Mouse (Mus musculus) left cerebral cortex, adult 18-20 months (tissue): ENCODE measurements around the gene Ccdc153. TPM values are rescaled to one million over a fixed set of nuclear protein-coding genes. Genes with fewer than 3 reads are reported as not detected.

Experiments used
- DNase-seq, 2 experiments: peaks; one replicate each; pipeline ENCODE4 v3.0.0; 2021 to 2022; ENCODE audit warnings: low spot score in 2 of 2, mixed read lengths in 1 of 2
- total RNA-seq, 2 experiments: library from RNA; stranded (reverse); gene quantifications; 2 replicates each; pipeline ENCODE4 v1.2.3; 2021

Ccdc153 gene
- total RNA-seq, 2 experiments from 2014 or later: 1.8 TPM; not detected in 1

DNA sequence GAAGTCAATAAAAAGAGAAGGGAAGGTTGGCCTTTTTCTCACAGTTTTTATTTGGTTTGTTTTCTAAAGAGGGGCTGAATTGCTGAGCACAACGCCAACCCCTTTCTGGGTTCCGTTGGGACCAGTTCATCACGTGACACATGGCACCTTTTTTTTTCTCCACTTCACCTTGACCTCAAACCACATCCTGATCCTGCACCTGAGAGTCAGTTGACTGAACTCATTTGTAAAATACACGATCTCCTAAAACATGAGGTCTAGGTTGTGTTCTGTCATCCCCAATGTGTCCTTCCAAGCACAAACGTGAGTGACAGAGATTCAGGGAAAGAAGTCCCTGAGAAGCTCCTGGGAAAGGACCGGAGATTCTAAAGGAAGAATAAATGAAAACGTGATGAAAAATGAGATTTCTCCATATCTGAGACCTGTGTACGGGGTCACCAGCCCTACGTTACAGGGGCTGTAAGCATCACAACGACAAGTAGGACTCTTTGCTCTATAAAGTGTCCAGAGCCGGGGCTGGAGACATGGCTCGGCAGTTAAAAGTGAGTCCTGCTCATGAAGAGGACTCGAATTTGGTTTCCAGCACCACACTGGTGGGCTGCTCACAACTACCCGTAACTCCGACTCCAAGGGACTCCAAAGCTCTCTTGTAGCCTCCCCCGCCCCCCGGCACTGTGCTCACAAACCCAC, 1.8 kb upstream of the Ccdc153 start:
- no peak for DNase-seq

DNA sequence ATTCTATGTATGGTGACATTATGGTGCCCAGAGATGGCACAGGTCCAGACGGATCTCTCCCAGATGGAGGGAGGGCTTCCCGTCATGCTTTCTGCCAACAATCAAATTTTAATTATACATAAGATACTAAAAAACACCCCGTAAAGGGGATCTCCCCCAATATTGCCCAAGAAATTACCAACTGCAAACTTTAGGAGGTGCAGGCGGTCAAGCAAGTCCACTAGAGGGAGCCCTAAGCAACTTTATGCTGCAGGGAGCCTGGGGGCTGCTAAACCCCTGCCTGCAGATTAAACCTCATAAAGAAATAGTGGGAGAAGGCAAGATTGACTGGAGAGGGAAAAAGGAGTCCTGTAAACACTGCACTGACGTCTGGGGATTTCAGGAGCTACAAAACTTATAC, 1.0 kb upstream of the Ccdc153 start:
- DNase-seq: peak in 1 of 2 experiments; percentile 60

DNA sequence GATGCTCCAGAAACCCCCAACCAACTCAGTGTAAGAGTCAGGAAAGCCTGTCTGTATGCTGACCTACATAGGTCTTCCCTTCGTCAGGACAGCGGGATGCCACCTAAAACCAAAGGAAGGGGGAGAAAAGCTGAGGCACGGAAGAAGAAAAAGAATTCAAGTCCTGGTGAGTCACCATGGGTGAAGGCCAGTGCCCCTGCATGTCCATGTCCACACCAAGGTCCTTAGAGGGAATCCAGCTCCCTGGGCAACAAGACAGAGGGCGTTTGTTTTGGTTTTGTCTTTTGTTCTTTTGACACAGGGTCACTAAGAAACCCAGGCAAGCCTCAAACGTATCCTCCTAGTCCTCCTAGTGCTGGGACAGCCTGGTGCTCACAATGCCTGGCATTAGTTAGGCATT, 435 bp downstream of the Ccdc153 start:
- DNase-seq: no peak

DNA sequence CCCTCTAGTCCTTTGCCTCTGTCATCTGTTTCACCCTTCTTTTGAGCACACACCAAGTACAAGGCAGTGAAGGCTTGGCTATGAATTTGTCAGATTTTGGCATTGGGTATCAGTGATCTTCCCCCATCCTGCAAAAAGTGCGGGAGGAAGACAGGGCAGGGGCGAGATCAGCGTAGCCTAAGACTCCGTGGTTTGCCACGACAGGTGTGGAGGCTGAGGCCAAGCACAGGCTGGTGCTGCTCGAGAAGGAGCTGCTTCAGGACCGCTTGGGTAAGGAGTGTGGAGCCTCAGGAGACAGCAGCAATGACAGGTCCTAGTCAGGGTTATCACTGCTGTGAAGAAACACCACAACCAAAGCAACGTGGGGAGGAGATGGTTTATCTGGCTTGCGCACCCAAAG, 942 bp downstream of the Ccdc153 start:
- no peak for DNase-seq

DNA sequence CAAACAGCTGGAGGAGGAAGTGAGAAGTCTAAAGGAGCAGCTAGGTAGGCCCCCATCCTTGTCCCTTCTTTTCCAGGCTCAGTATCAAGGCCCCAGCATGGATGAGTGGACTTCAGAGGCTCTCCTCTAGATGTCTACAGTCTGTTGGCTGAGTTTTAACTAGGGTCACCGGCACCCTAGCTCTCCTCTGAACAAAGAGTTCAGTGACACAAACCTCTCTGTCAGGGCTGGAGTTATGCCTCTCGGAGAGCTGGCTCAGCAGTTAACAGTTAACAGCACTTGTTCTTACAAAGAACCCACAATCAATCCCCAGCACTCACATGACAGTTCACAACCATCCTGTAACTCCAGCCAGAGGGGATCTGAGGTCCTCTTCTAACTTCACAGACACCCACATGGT, 3.1 kb downstream of the Ccdc153 start:
- no peak for DNase-seq

DNA sequence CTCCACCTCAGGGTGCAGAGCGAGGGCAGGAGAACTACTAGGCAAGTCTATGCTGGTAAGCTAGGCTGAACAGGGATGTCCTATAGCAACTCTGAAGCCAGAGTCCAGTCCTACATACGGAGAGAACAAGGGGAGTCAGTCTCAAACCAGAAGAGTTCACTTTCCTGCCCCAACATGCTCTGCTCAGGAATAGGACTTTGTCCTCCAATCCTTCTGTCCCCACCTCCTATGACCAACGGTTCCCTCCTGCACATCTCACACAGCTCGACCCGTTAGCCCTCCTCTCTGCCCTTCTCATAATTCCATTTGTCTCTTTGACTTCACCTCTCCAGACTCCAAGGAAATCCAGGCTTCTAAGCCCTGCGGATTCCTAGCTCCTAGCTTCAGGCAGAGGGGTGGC, 7.4 kb downstream of the Ccdc153 start:
- no peak for DNase-seq

DNA sequence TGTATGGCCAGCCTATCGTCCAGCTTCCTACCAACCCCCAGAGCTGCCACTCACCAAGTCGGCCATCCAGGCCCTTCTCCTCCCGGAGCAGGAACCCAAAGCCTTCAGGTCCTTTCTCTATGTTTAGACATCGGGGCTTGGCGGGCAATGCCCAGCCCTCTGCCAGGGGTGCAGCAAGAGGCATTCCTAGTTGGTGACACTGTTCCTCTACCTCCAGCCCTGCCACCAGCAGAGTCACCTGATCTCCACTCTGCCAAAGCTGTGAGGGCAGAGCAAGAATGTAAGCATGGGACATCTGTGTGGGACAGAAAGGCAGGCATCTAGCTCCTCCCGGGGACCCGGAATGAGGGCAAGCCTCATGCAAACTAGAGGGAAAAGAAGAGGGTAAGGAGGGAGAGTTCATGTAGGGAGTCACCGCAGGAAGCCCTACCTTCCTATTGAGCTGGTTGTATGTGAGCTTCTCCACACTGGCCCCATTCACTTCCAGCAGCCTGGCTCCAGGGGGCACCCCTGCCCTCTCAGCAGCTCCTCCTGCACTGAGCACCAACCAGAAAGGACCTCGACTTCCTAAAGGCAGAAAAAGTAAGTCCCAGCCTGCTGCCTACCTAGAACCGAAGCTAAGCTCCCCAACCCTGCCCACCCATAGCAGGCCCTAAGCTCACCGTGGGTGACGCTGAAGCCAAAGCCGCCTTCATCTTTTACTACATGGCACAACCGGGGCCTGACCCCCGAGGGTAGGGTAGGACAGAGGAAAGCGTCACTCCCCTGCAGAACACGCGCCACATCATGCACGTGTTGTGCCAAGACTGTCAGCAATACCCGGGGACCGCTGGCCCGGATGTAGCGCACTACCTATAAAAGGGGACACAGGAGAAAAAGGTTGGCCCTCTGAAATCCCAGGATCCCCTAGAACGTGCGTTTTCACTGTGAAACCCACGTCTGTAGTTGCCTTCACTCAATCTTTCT, 9.0 kb downstream of the Ccdc153 start:
- peak; percentile 60 to 72 for DNase-seq

DNA sequence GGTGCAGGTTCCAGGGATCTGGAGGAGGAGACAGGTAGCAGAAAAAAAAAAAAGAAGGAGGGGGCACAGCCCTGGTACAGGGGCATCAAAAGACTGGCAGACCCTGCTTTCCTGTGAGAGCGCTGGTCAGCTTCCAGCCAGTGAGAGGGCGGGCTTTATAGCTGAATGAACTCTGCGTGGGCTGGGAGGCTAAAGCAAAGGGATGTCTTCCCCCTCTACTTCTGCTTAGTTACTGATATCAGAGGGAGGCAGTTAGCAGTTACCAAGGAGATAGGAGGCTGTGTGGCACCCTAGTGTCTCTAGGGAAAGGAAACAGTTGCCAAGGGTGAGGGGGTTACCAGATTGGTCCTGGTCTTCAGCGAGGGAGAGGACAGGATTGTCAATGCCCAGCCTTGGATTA, 10.0 kb downstream of the Ccdc153 start:
- DNase-seq: no peak

DNA sequence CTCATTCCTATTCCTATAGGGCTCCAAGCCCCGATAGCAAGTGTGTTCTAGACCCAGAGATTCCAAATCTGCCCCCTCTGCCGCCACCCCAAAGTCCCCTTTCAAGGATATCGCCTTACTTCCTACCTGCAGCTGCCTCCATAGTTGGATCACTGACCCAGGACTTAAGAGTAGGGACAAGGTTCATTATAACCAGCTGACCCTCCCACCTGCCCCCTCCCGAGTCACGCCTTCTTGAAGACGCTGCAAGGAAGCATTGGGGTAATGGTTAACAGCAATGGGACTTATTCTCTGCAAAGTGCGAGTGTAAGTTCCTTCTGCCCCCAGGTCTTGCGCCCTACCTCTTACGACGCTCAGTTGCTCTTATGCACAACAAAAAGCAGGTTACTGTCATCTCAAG, 10.8 kb downstream of the Ccdc153 start, which contains the start of gene Pdzd3:
Gene Pdzd3, minus strand, starts transcription at position 158 of the 400 bp plus-strand sequence.
- DNase-seq: no peak

DNA sequence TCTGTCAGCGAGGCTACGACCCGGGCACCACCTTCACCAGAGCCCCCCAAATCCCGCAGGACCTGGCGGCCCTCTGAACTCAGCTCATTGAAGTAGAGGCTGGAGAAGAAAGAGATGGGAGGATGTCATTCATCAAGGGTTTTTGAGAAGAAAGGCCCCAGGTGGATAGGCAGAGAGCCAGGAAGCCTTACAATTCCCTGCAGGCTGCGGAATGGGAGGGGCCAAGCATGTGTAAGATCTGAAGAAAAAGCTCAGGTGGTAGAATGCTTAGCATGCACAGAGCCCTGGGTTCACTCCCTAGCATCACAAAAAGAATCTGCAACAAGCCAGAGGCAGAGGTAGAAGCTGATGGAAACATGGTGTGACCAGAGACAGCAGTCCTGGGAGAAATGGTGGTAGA, 13.0 kb downstream of the Ccdc153 start:
- DNase-seq: no peak

DNA sequence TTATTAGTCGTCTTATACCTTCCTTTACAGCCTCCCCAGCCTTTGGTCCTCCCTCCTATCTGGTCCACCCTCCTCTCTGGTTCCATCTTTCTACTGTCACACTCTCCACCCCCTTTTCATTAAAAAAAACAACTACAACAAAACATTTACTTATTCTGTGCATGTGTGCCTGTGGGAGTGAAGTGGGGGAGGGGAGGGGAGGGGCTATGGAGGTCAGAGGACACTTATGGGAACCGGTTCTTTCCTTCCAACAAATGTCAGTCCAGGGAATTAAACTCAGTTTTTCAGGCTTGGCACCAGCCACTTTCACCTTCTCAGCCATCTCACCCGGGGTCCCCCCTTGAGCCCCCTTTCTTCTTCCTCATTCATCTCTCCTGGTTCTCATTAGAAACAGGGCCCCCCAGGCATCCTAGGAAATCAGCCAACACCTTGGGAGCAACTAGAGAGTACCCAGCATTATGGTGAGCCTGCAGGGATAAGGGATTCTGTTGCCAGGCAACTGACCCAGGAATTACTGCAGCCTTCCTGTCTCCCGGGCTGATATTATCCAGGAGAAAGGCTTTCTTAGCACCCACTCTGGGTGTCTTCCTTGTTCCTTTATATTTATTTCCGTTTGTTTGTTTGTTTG, 14.1 kb downstream of the Ccdc153 start:
- no peak for DNase-seq

DNA sequence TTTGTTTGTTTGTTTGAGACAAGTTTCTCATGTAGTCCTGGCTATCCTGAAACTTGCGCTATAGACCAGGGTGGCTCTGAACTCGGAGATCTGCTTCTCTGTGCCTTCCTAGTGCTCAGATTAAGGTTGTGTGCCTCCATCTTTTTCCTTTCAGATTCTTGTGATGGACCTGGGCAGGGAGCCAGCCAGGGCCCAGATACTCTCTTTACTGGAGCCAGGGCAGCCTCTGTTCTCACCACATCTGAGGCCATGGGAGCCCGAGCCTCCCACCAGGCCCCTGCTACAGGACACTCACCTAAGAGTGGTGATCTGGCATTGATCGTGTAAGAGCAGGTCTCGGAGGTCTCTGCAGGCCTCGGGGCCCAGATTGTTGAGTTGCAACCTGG, 14.7 kb downstream of the Ccdc153 start:
- no peak for DNase-seq

DNA sequence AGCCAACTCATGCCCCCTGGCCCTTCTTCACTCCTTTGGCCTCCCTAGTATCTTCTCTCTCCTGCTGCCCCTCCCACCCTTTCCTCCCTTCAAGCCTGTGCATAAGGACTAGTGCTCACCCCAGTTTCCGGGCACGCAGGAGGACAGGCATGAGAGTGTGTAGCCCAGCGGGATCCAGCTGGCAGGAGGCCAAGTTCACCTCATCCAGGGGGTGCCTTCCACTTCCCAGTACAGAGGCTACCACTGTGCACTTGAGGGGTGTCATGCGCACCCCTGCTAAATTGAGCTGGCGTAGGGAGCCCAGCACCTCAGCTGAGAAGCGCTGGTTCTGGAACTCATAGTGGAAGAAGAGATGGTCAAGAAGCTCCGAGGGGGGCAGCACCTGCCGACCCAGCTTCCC, 15.7 kb downstream of the Ccdc153 start:
- no peak for DNase-seq

DNA sequence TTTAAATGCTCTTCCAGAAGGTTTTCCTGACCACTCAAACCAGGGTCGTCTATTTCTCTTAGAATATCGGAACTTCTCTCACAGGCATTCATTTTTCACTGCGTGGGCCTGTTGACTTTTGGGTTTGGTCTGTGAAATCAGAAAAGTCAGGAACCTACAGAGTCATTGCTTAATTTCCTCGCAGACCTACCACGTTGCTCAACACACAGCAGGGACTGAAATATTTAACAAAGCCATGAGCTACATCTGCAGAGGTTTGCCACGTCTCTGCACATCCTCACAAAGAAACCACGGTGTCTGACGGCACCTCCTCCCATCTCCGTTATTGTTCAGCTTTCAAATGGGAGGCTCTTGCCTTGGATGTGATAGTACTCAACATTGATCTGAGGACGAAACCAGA, 18.5 kb downstream of the Ccdc153 start:
- no peak for DNase-seq

DNA sequence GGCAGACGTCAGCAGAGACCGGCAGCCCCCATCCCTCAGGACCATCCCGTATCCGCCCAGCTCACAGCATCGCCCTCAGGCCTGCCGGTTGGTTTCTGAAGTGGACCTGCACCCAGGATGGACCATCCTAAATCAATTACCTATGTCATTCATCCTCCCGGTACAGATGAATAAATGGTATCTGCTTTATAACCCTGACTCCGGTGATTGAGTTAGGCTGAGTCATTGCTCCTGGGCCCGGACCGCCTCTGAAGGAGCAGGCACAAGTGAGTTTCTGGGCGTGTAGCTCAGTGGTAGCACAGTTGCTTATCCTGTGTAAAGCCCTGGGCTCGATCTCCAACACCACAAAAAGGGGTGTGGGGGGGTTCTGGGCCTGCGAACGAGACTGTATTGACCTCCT, 20.9 kb downstream of the Ccdc153 start:
- no peak for DNase-seq

DNA sequence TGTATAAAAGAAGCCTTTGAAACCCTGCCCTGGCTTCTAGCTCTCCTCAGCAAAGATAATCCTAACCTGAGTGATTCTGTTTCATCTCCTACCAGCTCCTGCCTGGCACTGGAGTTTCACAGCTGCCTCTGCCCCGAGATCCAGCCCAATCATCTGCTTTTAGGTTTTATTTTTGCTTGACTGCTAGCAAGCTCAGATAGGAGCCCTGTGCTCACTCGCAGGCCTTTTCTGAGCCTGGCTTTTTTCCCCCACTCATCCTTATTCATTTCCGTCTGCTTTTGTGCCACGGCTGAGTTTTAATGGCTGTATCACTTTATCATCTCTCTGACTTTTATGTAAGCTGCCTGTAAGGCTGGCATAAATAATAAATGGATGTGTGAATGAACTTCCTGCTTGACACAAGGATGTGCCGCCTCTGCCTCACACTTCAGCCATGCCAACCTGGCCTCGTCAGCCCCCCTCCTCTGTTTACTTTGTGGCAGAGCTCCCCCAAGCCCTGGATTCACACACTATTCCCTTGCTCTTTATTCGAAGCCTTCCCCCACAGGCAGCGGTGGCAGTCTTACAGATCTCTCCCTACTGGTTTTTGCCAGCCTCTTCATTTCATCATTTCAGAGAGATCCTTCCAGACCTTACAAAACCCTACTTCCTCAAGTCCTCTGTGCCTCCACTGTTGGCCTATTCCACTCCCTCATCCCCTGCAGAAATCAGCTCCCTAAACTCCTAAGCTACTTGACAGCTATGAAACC, 26.2 kb downstream of the Ccdc153 start:
- peak; percentile 35 to 49 for DNase-seq

DNA sequence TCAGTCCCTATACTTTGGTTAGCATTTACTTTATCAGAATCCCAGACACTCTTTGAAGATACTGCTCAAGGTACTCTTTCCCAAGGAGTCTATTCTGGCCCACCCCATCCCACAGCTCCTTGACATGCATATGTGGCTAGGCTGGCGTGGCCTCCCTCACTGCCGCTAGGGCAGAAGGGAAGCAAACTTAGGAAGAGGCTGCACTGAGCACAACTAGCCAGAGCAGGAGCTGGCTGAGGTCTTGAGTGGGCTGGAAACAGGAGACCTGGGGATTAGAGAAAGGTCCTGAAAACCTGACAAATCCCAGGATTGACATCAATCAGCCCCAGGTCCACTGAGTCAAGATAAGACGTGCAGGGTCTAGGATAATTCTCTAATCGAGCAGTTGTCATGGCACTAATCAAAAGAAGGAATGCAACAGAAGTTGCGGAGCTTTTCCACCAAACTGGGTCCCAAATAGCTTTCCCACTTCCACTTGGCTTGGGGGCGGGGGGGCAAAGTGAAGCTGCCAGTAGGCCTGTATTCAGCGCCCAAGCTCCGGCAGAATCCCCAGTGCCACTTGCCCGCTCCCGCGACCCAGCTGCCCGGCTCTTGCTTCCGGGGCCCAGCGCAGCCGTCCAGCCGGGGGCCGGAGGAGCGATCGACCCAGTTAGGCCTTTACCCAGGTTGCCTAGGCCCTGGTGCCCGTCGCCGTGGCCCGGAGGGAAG, 27.0 kb downstream of the Ccdc153 start:
- no peak for DNase-seq

DNA sequence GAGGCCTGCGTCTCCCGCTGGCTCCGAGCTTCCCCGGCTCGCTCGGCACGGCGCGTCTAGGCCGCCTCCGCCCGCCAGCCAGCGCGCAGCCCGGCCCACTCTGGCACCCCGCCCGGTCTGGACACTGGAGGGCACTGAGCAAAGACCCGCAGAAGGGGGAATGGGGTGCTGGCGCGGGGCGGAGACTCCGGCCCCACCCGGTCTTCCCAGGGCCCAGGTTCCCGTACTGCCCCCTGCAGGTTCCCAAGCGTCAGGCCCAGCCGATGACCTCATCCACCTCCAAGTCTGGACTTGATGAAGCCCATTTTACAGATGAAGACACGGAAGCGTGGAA, 27.5 kb downstream of the Ccdc153 start:
- peak; percentile 81 for DNase-seq

DNA sequence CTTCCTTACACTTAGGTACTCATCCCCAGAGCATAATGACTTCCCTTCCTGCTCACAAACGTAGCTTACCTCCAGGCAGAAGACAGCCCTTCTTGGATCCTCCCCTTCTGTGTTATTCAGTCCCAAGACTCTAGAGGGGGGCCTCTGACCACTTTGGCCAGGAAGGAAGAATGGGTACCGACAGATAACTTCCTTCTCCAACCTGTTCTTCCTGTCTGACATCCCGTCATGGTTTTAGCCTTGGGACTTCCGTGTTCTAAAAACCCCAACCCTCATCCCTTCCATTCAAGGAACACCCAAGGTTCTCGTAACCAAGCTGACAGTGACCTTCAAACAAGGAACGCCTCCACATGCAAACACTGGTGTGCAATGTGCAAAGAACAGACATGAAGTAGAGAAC, 28.0 kb downstream of the Ccdc153 start, which contains the start of gene Nlrx1:
Gene Nlrx1, minus strand, starts transcription at position 168 of the 400 bp plus-strand sequence.
- DNase-seq: no peak

DNA sequence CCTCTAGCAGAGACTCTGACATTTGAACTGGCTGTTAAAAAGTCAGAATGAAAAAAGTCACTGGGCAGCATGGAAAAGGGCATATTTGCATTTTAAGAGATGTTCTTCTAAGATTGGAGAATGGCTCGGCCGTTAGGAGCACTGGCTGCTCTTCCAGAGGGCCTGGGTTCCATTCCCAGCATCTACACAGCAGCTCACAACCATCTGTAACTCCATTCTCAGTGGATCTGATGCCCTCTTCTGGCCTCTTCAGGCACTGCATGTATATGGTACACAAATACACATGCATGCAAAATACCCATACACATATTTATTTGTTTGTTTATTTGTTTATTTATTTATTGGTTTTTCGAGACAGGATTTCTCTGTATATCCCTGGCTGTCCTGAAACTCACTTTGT, 28.6 kb downstream of the Ccdc153 start:
- no peak for DNase-seq

DNA sequence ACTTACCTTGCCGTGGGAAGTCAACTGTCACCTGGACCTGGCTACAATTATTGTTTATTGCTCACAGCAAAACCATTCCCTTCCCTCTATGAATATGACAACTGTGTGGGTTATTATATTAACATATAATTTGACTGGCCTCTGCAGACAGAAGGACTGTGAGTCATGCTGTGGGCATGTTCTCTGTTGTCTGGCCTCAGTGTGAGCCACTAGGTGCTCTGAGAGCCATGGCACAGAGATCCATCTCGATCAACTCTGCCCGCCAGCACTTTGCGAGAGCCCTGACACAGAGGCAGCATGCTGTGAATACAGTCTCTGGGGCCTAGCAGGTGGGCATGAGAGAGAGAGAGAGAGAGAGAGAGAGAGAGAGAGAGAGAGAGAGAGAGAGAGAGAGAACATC, 29.5 kb downstream of the Ccdc153 start:
- DNase-seq: no peak
